Mouse (Mus musculus) hindbrain, embryonic 14.5 days (tissue): ENCODE measurements around the gene Pycr1. TPM values are rescaled to one million over a fixed set of nuclear protein-coding genes. Genes with fewer than 3 reads are reported as not detected.

Source experiments
- ATAC-seq: fragments of 200-750 bp; cut with Nextera tagmentation; 2 replicates; pipeline ENCODE4 v1.8.0; 2017; ENCODE audit warnings: moderate number of reproducible peaks, mild to moderate bottlenecking, moderate TSS enrichment, moderate library complexity; ENCODE audit not compliant: low FRiP score
- DNase-seq: peaks from one replicate; pipeline ENCODE4 v3.0.0-alpha.2; 2015; ENCODE audit warnings: low spot score
- H3K27ac ChIP-seq: fragments of 300-500 bp; sonication (generic); 2 replicates; pipeline ENCODE4 v1.5.1; 2014; ENCODE audit warnings: mild to moderate bottlenecking, moderate library complexity
- H3K27me3 ChIP-seq: fragments of 300-500 bp; sonication (generic); 2 replicates; pipeline ENCODE4 v1.6.1; 2014; ENCODE audit warnings: mild to moderate bottlenecking, low read length, mixed read lengths; ENCODE audit not compliant: control insufficient read depth, insufficient read depth
- H3K36me3 ChIP-seq: fragments of 300-500 bp; sonication (generic); replicated peaks from 2 replicates; pipeline ENCODE4 v1.6.1; 2014; ENCODE audit not compliant: control insufficient read depth, insufficient read depth
- H3K4me1 ChIP-seq: fragments of 300-500 bp; sonication (generic); replicated peaks from 2 replicates; pipeline ENCODE4 v1.6.1; 2014; ENCODE audit warnings: antibody characterized with exemption, low read length, mixed read lengths; ENCODE audit not compliant: control insufficient read depth, insufficient read depth
- H3K4me2 ChIP-seq: fragments of 300-500 bp; sonication (generic); replicated peaks from 2 replicates; pipeline ENCODE4 v1.6.1; 2014; ENCODE audit warnings: mild to moderate bottlenecking, moderate library complexity
- H3K4me3 ChIP-seq: fragments of 300-500 bp; sonication (generic); replicated peaks from 2 replicates; pipeline ENCODE4 v1.5.1; 2014; ENCODE audit warnings: mild to moderate bottlenecking, low read length
- H3K9ac ChIP-seq: fragments of 300-500 bp; sonication (generic); 2 replicates; pipeline ENCODE4 v1.6.1; 2014
- H3K9me3 ChIP-seq: fragments of 300-500 bp; sonication (generic); 2 replicates; pipeline ENCODE4 v1.6.1; 2016; ENCODE audit warnings: low read length; ENCODE audit not compliant: control insufficient read depth
- WGBS: fragments of 180-500 bp; shearing (Covaris S2); extraction: QIAGEN DNeasy Blood & Tissue Kit; methylation state at CpG from one replicate; pipeline ENCODE4 v1.1.7; 2014; 5-methylcytosine and 5-hydroxymethylcytosine counted together
- polyA plus RNA-seq: library from polyadenylated mRNA; unstranded; fragments of >200 nt; fragmentation: Nextera tagmentation; extraction: Ambion mirVana; gene quantifications from 2 replicates; pipeline ENCODE4 v1.2.1, GENCODE M21; 2014

Pycr1 gene
- polyA plus RNA-seq, 1 experiment from 2014 or later, result 16.8 TPM

GRCm38 (mm10) chr11:120630881-120631725, 12.5 kb downstream of the Pycr1 start:
- WGBS, result 39% methylated on average over 7 of the region's 7 CpGs
- Histone ChIP-seq H3K27ac (0 out of 2 replicates have a peak overlapping the region, but pooled peaks have one; percentile 32), H3K4me3 (peak overlapping the region; percentile 89; the same call in 1 of the 2 replicates), H3K9ac (peak overlapping the region; percentile 90), H3K36me3 (peaks cover 27% of the 10 kb centered on the region), H3K9me3 (no peaks in the 10 kb centered on the region), H3K4me2 (peak overlapping the region; percentile 94; the same call in 1 of the 2 replicates), H3K4me1 (peaks cover 33% of the 10 kb centered on the region), H3K27me3 (no peaks in the 10 kb centered on the region)
- no peak for DNase-seq
- no peak for ATAC-seq

GRCm38 (mm10) chr11:120630401-120630871, 13.1 kb downstream of the Pycr1 start:
- Histone ChIP-seq H3K27ac (peak overlapping the region; percentile 51), H3K4me2 (peak overlapping the region; percentile 35), H3K27me3 (no peaks in the 10 kb centered on the region), H3K36me3 (peaks cover 27% of the 10 kb centered on the region), H3K4me3 (no peak overlapping the region), H3K4me1 (peaks cover 35% of the 10 kb centered on the region), H3K9me3 (no peaks in the 10 kb centered on the region), H3K9ac (peak overlapping the region; percentile 36; the same call in 1 of the 2 replicates)
- WGBS, result 37% methylated on average over 5 of the region's 5 CpGs
- DNase-seq (no peak), ATAC-seq (no peak)

DNA sequence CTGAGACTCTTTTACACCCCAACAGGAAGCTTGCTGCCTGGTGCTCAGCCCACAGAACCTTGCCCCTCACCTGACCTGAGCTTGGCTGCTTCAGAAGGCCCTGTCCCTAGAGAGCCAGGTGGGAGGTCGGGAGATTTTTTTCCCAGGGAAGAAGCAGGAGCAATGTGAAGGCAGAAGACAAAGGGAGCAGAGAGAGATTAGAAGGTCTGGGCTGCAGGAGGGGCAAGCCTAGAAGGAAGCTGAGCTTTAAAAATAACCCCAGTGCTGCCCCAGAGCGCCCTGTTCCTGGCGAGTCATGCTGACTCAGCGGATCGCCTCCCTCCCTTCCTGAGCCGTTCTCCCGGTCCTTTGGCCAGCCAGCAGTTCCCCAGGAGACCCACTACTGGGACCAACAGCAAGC, 13.7 kb downstream of the Pycr1 start:
- Histone ChIP-seq H3K27ac (peak overlapping the region; percentile 51), H3K4me2 (peak overlapping the region; percentile 35; the same call in 1 of the 2 replicates), H3K9me3 (no peaks in the 10 kb centered on the region), H3K4me1 (peaks cover 40% of the 10 kb centered on the region), H3K4me3 (no peak overlapping the region), H3K27me3 (no peaks in the 10 kb centered on the region), H3K9ac (peak overlapping the region; percentile 36; the same call in 1 of the 2 replicates), H3K36me3 (peaks cover 27% of the 10 kb centered on the region)
- 36% methylated on average over 7 of the region's 7 CpGs for WGBS
- no peak for ATAC-seq
- no peak for DNase-seq

DNA sequence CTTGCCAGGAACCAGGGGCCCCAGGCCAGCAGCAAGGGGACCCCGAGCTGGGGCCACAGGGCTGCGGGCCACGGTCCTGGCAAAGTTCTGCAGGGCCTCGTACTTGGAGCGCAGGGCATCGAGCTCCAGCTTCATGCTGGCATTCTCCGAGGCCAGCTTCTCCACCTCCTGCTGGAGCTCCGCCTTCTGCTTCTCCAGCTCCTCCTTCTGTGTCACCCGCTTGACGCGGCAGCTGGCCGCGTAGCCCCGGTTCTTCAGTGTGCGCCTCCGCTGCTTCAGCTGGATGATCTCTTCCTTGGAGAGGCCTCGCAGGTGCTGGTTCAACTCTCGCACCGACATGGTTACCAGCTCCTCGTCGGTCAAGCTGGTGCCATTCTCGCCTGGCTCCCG, 14.2 kb downstream of the Pycr1 start:
- no peak overlapping the region for H3K4me2 ChIP-seq
- H3K9ac ChIP-seq, result no peak overlapping the region
- 75% methylated on average over 23 of the region's 23 CpGs for WGBS
- H3K27ac ChIP-seq, result no peak overlapping the region
- DNase-seq, result no peak
- peaks cover 27% of the 10 kb centered on the region for H3K36me3 ChIP-seq
- H3K4me1 ChIP-seq, result peaks cover 41% of the 10 kb centered on the region
- no peaks in the 10 kb centered on the region for H3K27me3 ChIP-seq
- H3K4me3 ChIP-seq, result no peak overlapping the region
- ATAC-seq, result no peak
- no peaks in the 10 kb centered on the region for H3K9me3 ChIP-seq

DNA sequence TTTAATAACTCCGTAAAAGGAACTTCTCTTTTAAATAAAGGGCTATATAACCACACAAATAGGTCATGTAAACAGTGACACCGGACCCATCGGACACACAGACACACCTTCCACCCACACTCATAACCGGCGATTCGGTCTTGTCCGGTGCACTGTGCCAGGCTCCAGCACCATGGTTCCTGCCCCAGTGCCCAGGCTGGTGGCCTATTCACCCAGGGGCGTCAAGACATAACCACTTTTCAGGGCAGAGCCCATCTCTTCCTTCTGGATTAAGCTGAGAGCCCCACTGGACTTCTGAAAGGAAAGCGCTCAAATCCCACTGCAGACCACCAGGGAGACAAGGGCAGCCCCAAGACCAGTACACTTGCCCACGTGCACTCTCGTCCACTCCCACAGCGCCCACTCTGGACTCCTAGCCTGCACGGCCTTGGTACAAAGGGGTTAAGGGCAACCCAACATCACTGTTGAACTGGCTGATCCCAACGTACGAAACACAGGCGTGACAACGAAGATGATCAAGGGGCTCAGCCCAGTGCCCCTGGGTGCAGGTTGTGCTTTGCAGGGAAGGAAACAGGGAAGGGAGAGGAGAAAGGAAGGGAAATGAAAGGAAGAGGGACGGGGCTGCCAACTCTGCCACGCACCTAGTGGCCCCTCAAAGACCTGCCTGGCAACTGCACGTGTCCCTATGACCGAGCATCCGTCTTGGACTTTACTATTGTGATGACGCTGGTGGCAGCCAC, 14.8 kb downstream of the Pycr1 start:
- H3K27ac ChIP-seq, result no peak overlapping the region
- H3K4me1 ChIP-seq, result peaks cover 47% of the 10 kb centered on the region
- H3K9ac ChIP-seq, result no peak overlapping the region
- no peak overlapping the region for H3K4me3 ChIP-seq
- peaks cover 27% of the 10 kb centered on the region for H3K36me3 ChIP-seq
- H3K9me3 ChIP-seq, result no peaks in the 10 kb centered on the region
- no peak overlapping the region for H3K4me2 ChIP-seq
- ATAC-seq (no peak), DNase-seq (no peak)
- 93% methylated on average over 23 of the region's 23 CpGs for WGBS
- no peaks in the 10 kb centered on the region for H3K27me3 ChIP-seq

- Histone ChIP-seq H3K4me3 (no peak overlapping the region), H3K4me2 (no peak overlapping the region), H3K36me3 (peaks cover 35% of the 10 kb centered on the region), H3K9me3 (no peaks in the 10 kb centered on the region), H3K4me1 (peaks cover 52% of the 10 kb centered on the region), H3K9ac (no peak overlapping the region), H3K27ac (no peak overlapping the region), H3K27me3 (no peaks in the 10 kb centered on the region)
- 84% methylated on average over 22 of the region's 22 CpGs for whole genome bisulfite sequencing
- ATAC-seq (no peak), DNase-seq (no peak)
These were observed 15.9 kb downstream of the Pycr1 start for GRCm38 (mm10) chr11:120627468-120628300.

DNA sequence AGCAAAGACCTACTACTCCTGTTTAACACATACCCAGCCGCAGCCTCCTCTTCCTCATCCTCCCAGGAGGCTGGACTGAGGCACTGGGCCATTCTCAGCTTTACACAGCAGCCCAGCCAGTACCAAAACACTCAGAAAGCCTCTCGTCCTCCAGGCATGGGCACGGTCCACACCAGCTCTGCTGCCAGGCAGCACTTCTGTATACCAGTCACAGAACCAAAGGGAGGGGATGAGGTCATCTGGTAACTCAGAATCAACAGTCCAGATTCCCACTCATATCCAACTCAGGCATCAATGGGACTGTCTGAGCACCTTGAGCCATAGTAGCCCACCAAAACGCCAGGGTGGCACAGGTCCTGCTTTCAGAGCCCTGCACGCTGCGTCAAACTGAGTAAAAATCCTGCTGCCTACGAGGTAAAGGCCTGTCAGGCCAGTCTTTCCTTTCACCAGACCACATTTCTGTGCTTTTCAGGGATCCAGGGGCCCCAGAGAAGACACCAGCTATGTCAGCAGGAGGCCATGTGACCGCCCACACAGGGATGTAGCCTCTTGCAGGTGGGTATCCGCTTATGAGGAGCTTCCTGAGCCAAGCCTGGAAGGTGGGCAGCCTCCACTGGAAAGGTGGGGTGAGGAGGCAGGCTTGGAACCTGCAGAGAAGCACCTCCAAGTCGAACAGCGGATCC, 16.6 kb downstream of the Pycr1 start:
- no peak for DNase-seq
- H3K4me2 ChIP-seq, result no peak overlapping the region
- no peaks in the 10 kb centered on the region for H3K9me3 ChIP-seq
- no peak overlapping the region for H3K27ac ChIP-seq
- no peaks in the 10 kb centered on the region for H3K27me3 ChIP-seq
- 93% methylated on average over 11 of the region's 11 CpGs for WGBS
- no peak for ATAC-seq
- H3K4me3 ChIP-seq, result no peak overlapping the region
- H3K36me3 ChIP-seq, result peaks cover 41% of the 10 kb centered on the region
- no peak overlapping the region for H3K9ac ChIP-seq
- H3K4me1 ChIP-seq, result peaks cover 46% of the 10 kb centered on the region

DNA sequence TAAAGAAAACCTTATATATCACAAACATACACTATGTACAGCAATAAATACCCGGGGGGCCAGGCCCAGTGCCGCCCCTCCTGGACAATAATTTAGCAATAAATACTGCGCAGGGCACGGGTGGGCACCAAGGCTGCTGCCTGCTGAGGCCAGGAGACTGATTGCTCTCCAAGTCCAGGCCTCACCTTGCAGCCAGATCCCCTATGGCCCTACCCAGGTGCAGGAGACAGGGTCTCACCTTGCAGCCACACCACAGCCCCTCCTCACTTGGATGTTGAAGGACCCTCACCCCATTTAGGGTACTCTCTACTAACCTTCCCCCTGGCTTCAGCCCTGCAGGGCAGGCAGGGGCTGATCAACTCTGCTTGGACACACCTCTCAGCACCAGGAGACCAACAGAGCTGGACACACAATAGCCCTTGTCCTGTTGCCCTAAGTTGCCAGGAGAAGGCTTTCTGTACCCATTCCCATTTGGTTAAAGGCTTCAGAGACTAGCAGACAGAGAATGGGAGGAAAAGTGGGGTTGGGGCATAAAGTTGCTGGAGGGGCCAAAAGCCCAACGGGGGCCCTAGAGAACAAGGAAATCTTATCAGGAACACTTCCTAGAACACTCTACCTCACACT, 18.3 kb downstream of the Pycr1 start, which contains the start of gene Sirt7:
Sirt7 (minus strand) TSS at position 89 of the 624 bp plus-strand sequence.
- H3K9me3 ChIP-seq, result no peaks in the 10 kb centered on the region
- peak within 1 kb of the TSS; percentile 66 for H3K27ac ChIP-seq
- peaks cover 58% of the 10 kb centered on the region for H3K36me3 ChIP-seq
- H3K4me1 ChIP-seq, result peaks cover 31% of the 10 kb centered on the region
- H3K9ac ChIP-seq, result peak within 1 kb of the TSS; percentile 69
- peak within 1 kb of the TSS; percentile 76 for H3K4me3 ChIP-seq
- peak within 1 kb of the TSS; percentile 95 for H3K4me2 ChIP-seq
- ATAC-seq (peak; percentile 25; the same call in 1 of the 2 replicates), DNase-seq (no peak)
- H3K27me3 ChIP-seq, result no peaks in the 10 kb centered on the region
- 19% methylated on average over 5 of the region's 5 CpGs for WGBS
